Mouse (Mus musculus) liver, embryonic 11.5 days (tissue): ENCODE measurements around the gene Appbp2. TPM values are rescaled to one million over a fixed set of nuclear protein-coding genes. Genes with fewer than 3 reads are reported as not detected.

Source experiments
- polyA plus RNA-seq: library from polyadenylated mRNA; unstranded; fragments of >200 nt; fragmentation: Nextera tagmentation; extraction: Ambion mirVana; gene quantifications from 2 replicates; pipeline ENCODE4 v1.2.1, GENCODE M21; 2014

The Appbp2 gene
- polyA plus RNA-seq, 1 experiment from 2014 or later, result 37.1 TPM

Other genes starting within 250 kb of the Appbp2 start
- 7.9 and 10.9 TPM in 2 replicates for gene Usp32, start 95.0 kb downstream of the Appbp2 start, polyA plus RNA-seq
- 0.26 TPM in 1 of 2 replicates, not detected in the other for gene 1700125H20Rik, start 64.7 kb downstream of the Appbp2 start, polyA plus RNA-seq
- 19.6 and 19.9 TPM in 2 replicates for gene Ppm1d, start 76.1 kb upstream of the Appbp2 start, polyA plus RNA-seq
- 24.8 and 25.8 TPM in 2 replicates for gene Bcas3, start 118.0 kb upstream of the Appbp2 start, polyA plus RNA-seq